Mouse (Mus musculus): ENCODE data around the gene Osgin1.

GRCm38 (mm10) chr8:119468091-119468490 lies 34.2 kb downstream of the Osgin1 start:
- TF ChIP-seq CTCF (IDR thresholded peaks at IDR 0.05; ENCODE audit: low read depth, low read length) (no peak), TAL1 (conservative IDR thresholded peaks at IDR 0.05; ENCODE audit: low read depth, low read length) (no peak), GATA2 (IDR thresholded peaks at IDR 0.05; ENCODE audit: borderline replicate concordance, low read depth, low read length) (no peak)

Measured in G1E (cell line).